Mouse (Mus musculus) B cell, adult 2 months (primary cell): ENCODE data around the gene Ugt1a9.

Experiments used
- DNase-seq, 2 experiments: peaks; one replicate each; pipeline ENCODE4 v3.0.0; 2022

The Ugt1a9 gene

DNA sequence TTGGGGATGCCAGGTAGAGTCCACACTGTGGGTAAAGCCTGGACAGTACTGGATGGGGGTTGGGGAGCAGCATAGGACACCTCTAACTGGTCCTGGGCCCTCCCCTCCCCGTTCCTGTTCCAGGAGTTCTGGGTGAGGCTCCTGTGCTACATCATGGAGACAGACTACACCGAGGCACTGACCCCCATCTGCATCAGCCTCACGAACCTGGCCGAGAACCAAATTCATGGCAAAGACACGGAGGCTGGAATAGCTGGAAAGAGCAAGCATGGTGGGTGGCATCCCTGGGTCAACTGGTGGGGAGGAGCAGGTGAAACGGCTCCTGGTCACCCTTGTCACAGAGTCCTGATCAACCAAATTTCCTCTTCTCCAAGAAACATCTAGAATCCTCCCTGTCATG, 168.2 kb downstream of the Ugt1a9 start:
- no peak for DNase-seq

DNA sequence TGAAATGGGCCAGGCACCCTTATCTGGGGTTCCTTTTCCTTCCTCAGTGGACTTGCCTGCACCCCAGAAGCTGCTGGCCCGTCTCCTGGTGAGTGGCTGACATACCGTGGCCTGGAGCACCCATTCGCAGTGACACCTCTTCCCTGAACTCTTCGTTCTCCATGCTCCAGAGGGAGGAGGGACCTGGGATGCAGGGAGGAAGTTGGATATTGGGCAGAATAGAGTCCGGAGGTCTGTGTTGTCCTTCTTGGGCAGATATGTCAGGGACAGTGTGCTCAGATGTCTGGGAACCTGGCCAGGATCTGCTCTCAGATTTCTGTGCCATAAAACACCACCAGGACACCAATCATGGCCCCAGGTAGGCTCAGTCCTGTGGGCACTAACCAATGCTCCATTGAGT, 169.5 kb downstream of the Ugt1a9 start:
- DNase-seq: no peak

DNA sequence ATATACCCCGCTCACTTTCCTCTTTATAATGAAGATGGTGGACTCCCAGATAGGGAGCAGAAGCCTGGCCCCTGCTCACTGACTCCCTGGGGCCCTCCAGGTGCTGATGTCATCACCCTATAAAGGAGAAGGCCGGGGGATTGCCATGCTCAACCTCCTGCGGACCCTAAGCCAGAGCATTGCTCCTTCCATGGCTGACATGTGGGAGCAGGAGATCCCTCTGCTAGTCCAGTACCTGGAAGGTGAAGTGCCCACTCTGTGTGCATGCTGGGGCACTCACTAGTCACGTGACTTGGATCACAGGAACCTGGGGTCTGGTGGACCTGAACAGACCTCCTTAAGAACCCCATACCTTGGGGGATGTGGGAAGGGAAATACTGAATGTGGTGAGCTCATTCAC, 170.0 kb downstream of the Ugt1a9 start:
- no peak for DNase-seq

DNA sequence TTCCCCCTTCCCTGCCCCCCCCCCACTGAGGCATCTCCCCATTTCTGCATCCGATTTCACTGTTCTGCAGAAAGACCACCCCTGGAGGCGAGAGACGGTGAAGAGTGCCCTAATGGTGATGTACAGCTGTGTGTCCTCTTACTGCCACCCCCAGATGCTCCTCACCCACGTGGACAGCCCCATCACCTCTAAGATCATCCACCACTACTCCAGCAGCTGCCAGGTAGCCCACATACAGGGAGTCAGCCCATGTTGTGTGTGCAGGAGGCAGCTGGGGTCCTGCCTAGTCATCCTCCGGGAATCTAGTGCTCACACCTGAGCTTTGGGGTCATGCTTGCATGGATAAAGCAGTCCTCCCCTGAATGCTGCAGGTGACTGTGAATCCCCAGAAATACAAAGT, 173.3 kb downstream of the Ugt1a9 start:
- DNase-seq: no peak

DNA sequence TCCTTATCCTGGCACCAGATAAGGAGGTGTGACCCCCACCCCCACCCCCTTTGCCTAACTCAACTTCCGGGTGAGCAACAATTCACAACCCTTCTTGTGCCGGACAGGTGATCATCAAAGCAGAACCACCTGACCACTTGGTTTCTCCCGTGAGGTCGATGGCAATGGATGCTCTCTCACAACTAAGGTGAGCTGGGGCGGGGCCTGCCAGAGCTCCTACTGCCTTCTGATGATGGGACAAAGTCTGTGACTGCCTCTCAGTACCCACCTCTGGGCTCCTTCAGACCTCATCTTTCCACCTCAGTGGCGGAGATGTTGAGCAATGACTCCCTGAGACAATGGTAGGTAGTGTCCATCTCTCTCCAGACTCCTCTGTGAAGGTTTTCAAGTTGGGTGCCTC, 175.3 kb downstream of the Ugt1a9 start:
- no peak for DNase-seq

DNA sequence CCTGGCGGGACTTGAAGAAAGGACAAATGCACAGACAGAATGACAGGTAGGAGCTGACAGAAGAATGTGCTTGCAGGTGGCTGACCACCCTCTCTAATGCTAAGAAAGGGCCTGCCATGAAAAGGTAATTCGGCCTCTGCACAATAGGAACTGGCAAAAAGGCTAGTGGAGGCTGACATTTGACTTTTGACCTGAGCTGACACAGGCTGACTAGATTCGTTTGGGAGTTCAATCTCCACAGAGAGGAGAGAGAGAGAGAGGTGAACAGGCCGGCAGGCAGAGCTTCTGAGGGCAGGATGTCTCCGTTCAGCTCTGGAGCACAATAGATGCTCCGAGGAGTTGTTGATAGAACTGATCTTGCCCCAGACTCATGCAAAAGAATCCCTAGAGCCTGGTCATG, 175.8 kb downstream of the Ugt1a9 start:
- no peak for DNase-seq

DNA sequence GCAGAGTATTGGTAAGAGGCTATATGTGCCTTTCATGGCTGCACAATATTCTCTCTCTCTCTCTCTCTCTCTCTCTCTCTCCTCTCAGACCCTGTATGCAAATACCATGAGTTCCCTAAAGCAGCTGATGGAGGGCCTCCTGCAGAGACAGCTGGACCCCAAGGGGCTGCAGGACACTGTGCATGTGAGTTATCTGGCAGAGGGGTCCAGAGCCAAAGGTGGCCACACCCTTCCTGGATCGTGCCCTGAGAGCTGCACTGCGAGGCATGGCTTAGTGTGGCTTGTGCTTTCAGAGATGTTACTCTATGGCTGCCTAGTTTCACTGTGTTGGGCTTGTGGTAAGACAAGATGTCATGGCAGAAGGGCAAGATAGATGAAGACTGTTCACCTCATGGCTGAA, 177.1 kb downstream of the Ugt1a9 start:
- DNase-seq: no peak

DNA sequence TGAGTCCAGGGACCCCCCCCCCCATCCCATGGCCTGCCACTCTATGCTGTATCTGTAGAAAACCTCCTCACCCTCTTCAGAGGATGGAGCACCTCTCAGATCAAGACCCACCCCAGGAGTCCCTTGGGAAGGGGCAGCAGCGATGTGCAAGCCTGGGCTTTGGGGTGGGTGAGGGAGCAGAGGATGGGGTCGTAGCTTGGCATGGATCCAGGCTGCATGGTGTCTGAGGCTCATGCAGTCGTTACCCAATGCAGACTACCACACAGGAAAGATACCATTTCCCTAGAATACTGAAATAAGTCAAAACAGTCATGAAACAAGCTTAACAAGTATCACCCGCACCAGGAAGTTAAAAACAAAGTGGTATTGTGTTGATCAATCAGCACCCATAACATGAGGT, 178.1 kb downstream of the Ugt1a9 start:
- DNase-seq: no peak

DNA sequence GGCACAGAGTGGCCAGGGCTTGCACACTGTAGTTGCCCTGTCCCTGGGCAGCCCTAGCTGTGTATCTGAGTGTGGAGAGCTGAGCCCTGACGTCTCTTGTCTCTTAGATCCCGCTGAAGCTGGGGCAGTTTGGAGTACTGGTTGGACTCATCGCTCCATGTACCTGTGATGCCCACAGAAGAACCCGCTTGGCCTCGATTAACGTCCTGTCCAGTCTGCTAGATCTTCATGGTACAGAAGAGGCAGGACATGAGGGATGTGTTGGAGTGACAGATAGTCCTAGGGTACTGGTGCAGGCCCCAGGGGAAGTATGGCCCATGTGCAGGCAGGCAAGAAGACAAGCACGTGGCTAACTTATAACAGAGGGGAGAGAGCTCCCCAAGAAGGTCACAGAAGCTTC, 179.0 kb downstream of the Ugt1a9 start:
- no peak for DNase-seq

DNA sequence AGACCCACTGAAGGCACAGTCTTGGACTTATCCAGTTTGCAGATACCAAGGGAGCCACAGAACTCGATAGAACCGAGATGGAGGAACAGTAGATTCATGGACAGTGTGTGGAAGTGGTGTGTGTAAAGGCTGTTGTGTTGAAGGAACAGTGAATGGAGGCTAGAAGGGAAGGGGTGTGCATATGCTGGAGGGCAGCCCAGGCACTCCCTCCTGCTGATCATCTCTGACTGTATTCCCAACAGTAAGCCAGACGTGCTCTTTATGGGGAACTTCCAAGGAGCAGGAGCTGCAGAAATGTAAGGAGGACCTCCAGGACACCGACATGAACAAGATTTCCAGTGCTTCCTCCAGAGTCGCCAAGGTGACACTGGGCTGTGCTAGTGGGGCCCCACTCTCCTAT, 179.4 kb downstream of the Ugt1a9 start:
- DNase-seq: no peak

DNA sequence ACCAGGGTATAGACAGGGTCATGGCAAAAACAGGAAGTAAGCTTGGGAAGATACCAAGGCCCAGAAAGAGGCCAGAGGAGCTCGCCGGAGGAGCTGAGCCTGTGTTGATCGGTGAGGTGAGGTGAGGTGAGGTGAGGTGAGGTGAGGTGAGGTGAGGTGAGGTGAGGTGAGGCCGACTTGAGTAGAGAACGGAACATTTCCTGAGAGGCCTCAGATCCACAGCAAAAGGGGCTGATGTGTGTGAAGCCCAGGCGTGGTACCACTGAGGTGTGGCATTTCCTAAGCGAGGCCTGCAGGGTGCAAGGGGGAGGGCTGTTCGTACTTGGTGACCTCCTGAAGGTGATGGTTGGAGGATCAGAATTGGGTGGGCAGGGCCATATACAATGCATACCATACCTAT, 182.5 kb downstream of the Ugt1a9 start:
- no peak for DNase-seq

DNA sequence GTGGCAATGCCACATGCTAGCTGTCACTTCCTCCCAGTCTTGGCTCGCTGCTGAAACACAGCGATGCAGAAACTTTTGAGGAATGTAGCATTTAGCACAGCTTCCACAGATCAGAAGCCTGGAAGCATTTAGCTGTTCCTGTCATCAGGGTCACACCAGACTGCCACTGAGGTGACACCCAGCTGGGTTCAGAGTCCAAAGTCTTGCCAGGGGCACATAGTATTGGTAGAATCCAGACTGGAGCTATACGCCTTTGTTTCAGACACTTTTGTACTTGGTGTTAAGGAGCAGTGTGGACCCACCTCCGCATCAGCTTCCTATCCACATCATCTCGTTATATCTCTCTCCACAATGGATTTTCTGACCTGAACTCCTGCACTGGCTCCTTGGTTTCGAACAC, 182.9 kb downstream of the Ugt1a9 start:
- no peak for DNase-seq

DNA sequence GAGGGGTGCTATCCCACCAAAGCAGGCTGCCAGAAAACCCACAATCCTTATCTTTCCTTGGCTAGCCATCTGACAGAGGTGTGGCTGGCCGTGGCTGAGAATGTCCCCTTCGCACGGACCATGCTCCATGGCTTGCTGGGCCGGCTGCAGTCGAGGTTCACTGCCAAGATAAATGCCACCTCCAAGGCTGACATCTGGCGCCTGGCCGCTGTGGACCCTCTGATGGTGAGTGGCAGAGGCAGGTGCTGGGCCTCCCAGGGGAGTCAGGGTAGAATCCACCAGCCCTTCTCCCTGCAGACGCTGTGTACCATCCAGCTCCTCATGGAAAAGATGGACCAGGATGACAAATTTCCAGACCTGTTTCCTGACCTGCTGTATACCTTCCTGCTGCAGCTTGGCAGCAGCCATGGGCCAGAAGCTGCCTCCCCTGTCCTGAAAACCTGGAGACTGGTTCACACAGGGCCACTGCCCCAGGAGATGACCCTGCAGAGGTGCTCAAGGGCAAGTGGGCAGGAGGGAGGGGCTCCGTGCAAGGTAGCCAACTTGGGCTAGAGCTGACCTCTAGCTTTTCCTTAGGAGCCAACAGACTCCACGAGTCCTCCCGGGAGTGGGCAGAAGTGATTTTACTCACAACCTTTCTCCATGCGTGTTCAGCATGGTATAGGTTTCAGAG, 184.3 kb downstream of the Ugt1a9 start:
- DNase-seq: no peak

DNA sequence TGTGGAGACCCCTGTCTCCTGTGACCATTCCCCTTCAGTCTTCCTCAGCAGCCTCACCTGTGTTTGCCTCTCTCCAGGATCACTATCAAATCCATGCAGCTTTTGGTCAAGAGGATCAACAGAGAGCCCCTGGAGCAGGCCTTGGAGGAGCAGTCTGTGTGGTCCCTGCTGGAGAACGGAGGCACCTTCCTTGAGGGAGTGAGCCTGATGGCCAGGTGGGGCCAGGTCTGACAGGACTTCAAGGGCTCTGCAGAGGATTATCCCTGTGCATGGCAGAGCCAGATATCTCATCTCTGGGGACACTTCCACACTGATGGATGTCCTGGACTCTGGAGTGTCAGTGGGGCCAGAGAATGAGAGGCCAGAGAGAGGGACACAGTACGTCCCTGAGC, 184.9 kb downstream of the Ugt1a9 start:
- DNase-seq: no peak

DNA sequence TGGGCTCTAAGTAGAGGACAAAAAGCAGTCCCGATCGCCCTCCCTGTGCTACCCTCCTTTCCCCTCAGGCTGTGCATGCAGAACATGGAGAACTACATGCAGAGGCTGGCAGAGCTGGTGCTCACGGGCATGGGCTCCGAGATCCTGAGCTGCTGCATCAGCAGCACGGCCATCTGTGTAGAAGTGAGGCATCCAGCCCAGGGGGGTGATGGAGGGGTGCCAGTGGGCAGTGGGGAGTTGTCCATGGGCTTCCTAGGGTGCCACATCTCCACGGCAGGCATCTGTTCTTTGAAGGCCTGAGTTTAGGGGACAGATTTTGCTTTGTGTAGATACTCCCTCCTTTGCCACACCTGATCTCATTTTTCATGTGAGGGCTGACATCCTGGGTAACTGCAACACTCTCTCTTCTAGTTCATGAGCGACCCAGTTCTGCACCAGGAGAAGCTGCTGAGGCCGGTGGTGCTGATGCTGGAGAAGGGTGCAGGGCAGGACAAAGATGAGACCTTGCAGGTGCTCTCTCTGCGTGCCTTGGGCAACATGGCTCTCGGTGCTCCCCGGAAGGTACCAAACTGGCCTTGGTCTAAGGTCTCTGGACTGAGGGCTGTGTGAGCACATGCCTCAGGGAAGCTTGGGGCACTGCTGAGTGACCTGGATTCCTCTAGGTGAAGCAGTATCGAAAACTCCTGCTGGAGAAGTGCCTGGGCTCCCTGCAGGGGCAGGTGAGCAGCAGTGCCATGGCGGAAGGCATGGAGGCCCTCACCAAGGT, 185.6 kb downstream of the Ugt1a9 start:
- no peak for DNase-seq

DNA sequence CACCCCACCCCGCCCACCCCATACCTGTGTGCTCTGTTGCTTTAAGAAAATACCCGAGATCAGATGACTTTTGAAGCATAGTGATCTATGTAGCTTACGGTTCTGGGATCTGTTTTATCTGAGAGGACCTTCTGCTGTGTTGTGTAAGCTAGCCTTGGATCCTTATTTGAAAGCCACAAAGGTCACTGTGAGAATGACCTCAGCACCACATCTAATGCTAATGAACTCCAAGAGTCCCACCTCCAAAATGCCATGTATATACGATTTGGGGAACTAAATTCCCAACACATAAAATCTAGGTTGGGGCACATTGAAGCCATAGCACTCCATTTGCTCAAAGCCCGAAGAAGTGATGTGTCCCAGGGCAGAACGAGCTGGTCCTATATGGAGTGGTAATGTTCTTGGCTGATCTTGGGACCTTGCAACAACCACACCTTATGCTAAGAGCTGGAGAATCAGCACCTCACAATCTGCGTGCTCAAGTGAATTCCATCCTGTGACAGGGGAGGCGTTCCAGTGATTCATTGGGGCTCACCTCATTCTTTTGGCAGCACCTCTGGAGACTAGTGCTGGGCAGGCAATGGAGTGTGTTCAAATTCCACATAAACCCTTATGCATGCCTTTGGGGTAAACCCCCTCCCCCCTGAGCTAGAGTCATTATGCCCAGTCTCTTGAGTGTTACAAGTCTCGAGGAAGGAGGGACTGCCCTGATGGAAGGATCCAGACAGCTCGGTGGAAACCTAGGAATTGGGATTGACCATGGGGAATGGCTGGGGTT, 186.5 kb downstream of the Ugt1a9 start:
- no peak for DNase-seq

DNA sequence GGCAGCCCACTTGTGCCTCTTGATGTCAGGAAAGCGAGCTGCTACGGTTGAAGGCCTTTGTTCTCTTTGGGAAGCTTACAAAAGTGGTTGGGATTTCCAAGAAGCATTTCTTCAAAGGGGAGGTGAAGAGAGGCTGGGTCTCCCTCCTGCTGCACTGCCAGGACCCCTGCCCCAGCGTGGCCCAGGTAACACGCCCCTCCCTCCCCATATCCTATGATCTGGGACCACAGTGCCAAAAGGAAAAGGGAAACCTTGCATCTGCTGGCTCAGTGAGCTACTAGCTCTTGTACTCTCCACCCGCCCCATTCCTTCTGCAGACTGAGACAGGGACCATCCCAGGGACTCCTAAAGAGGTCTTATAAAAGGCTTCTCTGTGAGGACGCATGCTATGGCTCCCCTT, 187.1 kb downstream of the Ugt1a9 start:
- no peak for DNase-seq

DNA sequence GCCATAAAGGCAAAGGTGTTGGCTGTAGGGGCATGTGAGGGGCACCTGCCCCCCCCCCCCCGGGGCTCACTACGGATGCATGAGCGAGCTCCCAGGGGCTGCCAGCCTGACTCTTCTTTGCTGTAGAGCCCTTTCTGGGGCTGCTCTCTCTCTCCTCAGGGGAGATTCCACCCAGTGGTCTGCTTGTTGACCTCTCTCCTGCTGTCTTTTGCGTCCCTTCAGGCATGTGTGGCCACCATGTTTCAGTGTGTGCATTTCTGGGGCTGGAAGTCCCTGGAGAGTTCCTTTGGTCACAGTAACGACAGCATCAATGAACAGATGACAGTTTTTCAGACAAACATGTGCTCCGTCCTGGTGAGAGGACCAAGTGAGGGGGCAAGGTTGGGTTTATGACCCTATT, 187.8 kb downstream of the Ugt1a9 start:
- no peak for DNase-seq

DNA sequence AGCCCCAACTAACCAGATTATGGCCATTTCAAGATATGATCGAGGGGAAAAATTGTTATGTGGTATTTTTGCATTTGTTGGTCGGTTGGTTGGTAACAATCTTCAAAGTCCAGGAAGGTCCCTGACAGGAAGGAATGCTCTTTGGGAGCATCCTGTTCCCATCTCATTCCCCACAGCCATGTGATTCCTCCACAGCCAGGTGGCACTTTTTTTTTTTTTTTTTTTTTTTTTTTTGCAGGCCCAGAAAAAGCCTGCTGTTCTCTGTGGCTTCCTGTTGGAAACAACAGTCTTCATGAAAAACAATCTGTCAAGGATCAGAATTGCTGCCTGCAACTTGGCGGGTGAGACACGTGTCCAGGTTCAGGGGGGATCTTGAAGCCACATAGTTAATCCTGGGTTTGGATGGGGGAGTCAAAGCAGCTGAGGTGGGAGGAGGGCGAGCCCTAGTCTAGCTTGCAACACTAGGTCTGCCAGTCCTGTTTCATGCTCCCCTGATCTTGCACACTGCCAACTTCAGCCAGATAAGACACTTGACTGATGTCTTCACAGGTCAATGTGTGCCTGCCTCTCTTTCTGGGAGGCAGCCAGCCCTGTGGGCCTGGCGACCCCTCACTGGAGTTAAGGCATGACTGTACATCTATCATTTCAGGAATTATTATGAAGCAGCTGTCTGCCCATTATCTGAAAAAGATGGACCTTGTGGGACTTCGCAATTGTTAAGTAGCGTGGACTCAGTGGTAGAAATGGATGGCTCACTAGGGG, 188.5 kb downstream of the Ugt1a9 start:
- DNase-seq: no peak

DNA sequence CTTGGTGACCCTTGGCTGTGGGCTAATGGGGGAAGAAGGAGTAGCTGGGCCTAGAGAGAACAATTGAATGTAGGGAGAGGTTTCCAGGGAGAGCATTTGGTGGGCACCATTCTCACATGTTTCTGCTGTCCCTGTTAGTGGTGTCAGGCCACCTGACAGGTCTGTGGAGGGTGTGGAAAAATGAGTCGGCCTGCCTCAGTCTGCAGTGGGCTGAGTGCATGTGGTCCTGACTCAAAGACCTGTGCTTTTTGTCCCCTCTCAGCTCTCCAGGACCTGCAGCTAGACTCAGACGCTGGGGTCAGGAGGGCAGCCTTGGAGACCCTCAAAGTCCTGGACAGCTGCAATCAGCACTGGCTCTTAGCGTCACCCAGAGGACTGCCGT, 189.0 kb downstream of the Ugt1a9 start:
- no peak for DNase-seq

DNA sequence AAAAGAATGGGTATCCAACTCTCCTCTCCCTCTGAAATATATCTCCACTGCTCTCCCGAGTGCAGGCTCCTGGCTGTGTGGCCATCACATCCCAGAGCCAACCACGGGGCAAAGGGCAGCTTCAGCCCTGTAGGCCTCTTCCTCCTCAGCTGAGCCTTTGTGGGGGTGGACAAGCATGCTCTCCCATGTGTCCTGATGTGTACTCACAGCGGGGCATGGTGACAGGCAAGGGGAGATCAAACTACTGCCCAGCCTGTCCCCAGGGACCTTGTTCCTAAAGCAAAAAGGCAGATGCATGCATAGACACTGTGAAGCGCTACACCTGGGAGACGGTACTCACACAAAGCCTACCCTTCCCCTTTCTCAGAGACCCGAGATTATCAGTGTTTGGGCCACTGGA, 189.5 kb downstream of the Ugt1a9 start:
- no peak for DNase-seq

DNA sequence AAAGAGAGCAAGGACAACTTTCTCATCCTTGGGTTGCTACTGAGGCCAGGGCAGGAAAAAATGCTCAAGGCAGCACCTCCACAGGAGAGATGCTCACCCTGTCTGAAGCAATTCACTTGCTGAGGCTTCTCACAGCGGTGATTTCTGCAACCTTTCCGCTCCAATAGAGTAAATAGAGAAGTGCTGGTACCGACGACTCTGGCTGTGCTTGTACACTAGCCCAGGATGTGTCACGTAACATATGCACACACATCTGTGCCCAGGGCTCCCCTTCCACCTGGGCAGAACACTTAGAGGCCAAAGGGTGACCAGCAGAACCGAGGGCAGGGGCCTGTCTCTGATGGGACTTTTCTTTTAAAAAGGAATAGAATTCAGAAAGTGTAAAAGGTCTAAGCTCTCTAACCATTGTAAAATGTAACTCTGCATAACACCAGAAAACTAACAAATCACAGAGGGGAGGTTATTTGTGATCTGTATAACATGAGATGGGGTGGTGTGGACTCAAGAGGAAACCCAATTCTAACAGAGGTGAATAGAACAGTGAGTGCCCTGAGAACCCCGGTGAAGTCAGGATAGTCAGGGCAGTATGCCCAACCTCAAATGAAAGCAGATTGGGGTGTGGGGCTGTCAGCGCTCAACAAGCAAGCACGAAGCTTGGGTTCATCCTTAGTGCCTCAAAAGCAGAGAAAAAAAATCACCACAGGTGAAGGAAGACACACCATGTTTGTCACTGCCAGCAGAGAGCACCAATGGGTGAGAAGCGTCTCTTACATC, 190.2 kb downstream of the Ugt1a9 start:
- DNase-seq: no peak

DNA sequence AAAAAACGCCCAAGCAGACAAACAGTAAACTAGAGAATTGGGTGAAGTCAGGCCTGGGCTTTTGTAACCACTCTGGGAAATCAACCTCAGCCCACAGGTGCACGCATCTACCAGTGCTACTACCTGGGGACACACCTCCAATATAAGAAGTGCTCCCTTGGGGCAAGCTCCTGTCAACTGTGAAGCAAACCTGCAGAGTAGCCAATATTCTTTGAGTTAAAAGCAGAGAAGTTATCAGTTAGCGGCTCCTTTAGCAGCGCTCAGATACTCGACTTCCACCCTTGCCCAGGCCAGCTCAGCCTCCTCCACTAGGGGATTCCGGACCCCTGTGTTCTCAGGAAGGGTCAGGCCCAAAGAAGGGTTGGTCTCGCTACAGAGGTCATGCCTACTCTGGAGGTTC, 191.1 kb downstream of the Ugt1a9 start:
- DNase-seq: no peak
